Mouse (Mus musculus): ENCODE measurements around the gene Tlx3.
A peak's percentile ranks its signal among the peaks of the same experiment; 100 is the strongest.

The Tlx3 gene

GRCm38 (mm10) chr11:33197133-33197514 lies 6.3 kb downstream of the Tlx3 start:
- no peak for DNase-seq (ENCODE audit: low read depth)

DNA sequence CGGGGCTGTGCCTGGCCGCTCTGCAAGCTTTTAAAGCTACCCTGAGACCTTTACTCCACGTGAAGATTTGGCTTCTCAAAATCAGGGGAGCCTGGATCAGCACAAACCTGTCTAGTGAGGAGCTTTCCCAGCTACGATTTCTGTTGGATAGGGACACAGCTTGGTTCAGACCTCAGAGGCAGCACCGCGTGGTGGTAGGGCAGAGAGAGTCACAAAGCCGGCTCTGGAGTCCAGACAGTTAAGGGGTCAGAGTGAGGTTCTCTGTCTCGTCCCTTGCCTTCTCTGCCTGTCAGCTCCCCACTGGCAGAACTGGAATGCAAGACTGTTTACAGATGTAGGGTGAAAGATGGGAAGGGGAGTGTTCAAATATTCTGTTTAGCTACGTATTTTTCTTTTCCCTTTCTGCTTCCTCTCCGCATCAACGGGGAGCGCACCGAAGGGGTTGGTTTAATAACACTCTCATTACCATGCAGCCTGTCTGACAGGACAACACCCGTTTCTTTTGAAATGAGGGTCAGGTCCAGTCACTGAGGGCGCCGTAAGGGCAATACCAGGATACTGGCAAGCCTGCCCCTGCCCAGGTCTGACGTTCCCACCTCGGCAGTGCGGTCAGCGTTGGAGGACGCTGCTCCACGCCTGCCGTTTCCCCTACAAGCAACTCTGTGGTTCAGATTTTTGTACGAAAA lies 6.8 kb downstream of the Tlx3 start:
- no peak for DNase-seq (ENCODE audit: low read depth)

DNA sequence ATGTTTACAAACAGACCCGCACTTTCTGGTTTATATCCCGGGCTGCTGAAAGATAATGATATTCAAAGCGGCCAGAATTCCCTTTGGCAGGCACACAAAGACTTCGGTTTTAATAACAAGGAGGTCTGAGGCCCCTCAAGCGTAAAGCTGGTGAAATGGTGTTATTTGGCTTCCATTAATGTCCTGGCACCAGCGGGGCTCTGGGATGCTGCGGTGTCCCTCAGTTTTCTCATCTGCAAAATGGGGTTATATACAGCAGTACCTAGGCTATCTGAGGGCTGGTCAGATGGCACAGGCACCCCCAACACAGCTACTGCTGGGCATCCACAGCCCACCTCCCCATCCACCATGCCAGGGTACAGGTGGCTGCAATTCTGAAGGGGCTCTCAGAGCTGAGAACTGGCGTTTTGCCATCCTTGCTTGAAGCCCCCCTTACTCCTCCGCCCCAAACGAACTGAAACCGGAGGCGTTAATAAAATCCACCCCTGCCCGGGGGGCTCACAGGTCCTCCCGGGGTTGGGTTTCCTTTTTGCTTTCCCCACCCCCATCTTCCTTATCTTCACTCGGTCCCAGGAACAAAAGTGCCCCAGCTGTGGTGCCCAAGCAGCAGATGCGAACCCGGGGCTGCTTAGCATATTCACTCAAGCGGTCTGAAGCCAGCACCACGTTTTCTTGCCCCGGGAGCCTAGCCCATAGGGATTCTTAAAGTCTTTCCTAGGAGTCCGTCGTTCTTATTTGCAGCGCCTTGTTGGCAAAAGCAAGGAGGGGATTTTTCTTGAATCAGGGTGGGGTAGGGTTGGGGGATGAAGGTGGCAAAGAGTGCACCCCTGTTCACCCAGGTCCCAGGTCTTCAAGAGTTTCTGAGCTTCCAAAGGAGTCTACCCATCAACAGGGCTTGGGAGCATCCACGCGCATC lies 7.6 kb downstream of the Tlx3 start:
- no peak for DNase-seq (ENCODE audit: low read depth)

DNA sequence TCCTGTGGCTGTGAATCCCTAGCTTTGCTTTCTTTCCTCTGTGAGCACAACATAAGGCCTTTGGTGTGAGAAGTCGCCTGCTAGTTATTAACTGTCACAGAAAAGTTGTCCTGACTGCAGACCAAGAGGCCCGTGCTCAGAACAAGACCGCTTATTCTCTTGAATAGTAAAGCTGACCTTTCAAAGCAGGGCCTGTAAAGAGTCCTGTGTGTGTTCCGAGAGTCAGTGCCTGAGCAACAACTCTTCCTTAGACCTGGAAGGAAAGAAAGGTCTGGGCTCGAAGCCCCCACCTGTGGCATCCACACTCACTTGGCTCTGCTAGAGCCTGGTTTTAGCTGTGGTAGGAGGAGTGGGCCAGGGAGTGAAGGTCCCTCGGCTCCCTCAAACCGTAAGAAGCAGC lies 8.3 kb downstream of the Tlx3 start:
- no peak for DNase-seq (ENCODE audit: low read depth)

DNA sequence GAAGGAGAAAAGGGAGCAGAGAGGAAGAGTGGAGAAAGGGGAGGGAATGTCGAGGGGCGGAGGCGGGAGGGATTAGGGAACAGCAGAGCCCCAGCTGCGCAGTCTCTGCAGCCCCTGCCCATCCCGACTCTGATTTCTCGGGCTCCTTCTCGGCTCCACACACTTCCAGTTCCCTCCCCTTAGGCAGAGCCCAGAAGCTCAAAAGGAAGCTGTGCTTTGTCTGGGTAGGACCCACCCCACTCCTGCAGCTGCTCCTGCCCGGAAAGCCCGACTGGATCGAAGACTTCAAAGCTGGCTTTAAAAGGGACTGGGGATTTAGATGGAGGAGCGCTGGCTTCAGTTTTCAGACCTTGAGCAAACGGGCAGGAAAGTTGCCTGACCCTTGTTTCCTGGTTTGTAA lies 9.7 kb downstream of the Tlx3 start:
- no peak for DNase-seq (ENCODE audit: low read depth)

GRCm38 (mm10) chr11:33181804-33182203 lies 21.6 kb downstream of the Tlx3 start:
- no peak for DNase-seq (ENCODE audit: low read depth)

DNA sequence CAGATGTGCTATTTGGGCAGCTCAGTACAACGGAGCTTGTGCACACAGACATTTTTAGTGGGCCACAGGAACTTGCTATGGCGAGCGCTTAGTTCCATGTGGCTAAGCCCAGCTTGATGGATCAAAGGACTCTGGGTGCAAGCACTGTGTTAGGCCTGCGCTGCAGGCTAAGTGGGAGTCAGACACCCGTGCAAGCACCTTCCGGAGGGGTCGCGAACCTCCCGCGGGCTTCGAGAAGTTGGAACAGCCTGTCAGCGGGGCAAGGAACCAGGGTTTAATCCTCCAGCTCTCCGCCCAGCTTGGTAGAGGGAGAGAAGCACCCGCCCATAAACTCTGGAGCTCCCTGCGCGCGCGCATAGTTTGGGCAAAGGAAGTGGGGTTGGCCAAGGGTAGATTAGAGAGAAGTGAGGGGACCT lies 22.7 kb downstream of the Tlx3 start:
- DNase-seq (ENCODE audit: low read depth): no peak

GRCm38 (mm10) chr11:33179802-33180201 lies 23.6 kb downstream of the Tlx3 start:
- no peak for DNase-seq (ENCODE audit: low read depth)

DNA sequence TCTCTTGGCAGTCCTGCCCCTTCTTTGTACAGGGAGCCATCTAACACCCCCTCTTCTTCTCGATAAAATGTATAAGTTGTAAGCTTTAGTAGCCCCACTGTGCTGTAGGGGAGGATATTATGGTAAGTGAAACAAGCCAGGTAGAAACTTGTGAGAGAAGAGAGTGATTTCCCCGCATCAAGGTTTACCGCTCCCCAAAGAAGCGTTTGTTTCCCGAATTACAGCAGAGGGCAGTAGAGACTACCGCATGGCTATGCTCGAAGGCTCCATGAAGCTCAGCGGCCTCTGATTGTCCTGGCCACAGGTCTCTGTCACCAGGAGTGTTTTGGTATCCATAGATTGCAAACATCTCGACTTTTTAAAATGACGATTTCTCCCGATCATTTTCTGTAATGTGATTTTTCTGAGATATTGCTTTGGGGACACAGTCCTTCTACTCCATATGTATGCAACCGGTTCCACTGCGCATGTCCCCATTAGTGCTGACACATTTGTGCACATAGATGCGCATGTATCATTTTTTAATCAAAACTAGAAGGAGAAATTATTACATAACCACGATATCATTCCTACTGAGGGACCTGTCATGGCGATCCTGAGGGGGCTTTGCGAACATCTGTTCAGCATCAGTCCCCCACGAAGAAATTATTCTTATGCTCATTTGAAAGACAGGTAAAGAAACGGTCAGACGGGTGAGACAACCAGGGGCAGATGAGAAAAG lies 26.7 kb downstream of the Tlx3 start:
- DNase-seq (ENCODE audit: low read depth): no peak

DNA sequence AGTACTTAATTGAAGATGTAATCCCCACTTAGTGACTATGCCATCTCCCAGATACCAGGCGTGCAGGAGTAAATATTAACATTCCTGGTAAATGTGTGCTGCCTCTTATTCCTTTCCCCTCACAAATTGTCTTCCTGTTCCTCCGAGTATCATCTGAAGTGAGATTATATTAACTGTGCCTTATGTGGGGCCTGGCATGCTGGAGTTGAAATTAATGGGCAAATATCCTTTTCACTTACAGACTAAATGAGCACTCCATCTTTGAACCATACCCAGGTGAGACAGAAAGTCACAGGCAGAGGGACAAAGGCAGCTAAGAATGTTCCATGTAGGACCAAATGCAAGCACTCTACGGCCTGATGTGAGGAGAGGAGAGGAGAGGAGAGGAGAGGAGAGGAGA lies 27.6 kb downstream of the Tlx3 start:
- DNase-seq (ENCODE audit: low read depth): no peak

DNA sequence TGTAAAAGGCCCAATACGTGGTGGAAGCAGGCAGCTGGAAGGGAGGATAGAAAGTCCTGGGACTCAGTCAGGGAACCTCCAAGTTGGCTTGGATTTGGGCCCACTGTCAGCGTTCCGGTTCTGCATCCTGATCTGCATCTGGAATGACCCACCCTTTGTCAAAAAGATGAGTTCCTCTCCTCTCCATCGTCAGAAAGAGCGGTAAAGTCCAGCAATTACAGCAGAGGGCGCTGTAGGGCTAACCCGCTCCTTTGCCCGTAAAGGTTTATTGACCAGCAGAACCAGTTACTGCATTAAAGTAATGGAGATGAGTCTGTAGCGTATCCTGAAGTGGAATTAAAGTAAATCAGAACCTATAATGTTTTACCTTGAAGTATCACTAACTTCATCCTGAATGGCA lies 32.9 kb downstream of the Tlx3 start:
- DNase-seq (ENCODE audit: low read depth): no peak

DNA sequence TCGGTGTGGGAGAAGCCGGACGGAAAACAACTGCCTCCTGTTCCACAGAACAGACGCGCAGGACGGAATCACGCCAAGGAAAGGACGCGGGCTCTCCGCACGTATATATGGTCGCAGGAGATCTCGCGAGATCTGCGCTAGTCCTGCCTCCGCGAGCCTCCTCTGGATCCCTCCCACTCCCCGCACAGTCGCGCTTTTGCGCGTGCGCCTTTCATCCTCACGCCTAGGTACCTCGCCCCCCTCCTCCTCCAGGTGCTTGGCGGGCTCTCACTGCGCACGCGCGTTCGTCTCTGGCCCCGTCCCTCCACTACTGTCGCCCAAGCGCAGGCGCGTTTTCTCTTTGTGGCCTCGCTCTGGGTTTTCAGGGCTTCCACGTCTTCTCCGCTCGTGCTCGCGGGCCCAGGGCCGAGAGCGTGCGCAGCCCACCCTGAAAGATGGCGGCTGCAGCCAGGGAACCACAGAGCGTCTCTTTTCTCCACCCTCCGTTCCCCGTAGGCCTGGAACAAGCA lies 40.3 kb downstream of the Tlx3 start, which contains the start of gene Npm1:
Gene Npm1, minus strand, starts transcription at position 209 of the 509 bp plus-strand sequence.
- DNase-seq (ENCODE audit: low read depth): peak; percentile 99

- DNase-seq (ENCODE audit: low read depth): no peak
Observed at GRCm38 (mm10) chr11:33162211-33162997, 41.0 kb downstream of the Tlx3 start.

- DNase-seq (ENCODE audit: low read depth): no peak
Observed at GRCm38 (mm10) chr11:33159741-33160140, 43.6 kb downstream of the Tlx3 start.

- DNase-seq (ENCODE audit: low read depth): no peak
Observed at GRCm38 (mm10) chr11:33157453-33158196, 45.8 kb downstream of the Tlx3 start.

DNA sequence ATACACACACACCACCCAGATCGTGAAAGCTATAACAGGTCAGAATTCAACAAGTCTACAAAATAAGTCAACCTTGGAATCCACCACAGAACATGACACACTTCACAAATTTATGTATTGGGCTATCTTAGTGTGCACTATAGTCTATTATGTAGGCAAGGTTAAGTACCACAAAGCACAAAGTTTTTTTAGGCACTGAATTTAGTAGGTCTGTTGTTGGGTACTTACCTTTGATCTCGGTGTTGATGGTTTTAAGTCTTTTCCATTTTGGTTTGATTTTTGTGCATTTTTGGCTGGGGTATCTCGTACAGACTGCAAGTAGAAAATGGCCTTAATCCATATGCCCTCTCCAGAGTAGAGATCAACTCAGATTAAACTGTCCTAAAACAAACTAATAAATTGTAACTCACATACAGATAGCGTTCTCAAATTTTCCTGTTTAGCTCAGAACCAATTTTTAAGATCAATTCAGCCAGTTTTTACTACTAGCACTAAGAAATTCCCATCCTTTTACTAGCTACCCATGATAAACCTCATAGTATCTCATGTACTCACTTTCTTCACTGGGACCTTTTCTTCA lies 46.9 kb downstream of the Tlx3 start:
- DNase-seq (ENCODE audit: low read depth): no peak

DNA sequence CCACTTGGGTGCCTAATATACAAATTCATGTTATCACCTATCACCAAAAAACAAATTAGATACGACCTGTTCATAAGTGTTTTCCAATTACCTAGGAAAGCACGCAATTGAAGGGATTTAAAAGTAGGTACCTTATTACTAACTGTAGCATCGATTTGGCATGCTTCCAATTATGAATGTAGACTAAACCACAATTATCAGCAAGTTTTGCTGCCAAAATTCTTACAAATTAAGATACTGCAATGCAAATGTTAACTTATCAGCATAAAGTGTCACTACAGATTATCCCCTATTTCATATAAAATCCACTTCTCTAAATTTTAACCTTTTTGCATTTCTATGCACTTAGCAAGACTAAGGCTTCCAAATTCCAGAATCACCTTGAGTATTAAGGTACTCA lies 48.9 kb downstream of the Tlx3 start:
- DNase-seq (ENCODE audit: low read depth): no peak

GRCm38 (mm10) chr11:33152997-33153396 lies 50.4 kb downstream of the Tlx3 start:
- no peak for DNase-seq (ENCODE audit: low read depth)

DNA sequence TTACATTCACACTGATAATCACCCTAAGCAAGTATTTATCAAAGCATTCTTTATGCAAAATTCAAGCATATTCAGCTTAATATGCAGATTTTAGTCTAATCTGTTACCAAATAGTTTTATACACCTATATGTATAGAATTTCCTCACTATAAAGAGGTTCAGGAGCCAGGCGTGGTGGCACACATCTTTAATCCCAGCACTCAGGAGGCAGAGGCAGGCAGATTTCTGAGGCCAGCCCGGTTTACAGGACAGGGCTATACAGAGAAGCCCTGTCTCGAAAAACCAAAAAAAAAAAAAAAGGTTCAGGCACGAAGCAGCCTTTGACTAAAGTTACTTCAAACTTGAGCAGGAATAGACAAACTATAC lies 51.6 kb downstream of the Tlx3 start:
- no peak for DNase-seq (ENCODE audit: low read depth)

DNA sequence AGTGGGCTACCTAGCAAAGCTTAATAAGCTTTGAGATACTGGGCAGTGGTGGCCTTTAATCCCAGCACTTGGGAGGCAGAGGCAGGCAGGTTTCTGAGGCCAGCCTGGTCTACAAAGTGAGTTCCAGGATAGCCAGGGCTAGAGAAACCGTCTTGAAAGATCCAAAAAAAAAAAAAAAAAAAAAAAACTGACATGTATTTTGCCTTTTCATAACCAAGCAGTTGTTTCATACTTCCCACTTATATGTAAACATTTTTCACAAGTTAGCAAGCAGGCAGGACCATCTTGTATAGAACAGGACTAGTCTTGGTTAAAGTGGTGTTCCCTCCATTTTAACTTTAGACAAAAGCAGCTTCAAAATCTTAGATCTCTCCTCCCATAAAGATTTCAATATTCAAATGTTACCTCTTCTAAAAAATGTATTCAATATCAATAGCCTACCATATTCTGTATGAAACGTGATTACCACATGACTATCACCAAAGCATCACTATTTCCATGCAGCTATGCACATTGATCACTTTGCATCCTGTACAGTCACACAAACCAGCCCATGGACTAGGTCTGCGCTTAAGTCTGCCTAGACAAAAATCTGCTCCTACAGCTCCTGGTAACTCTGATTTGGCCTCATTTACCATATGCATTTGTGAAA lies 52.1 kb downstream of the Tlx3 start:
- DNase-seq (ENCODE audit: low read depth): no peak

Data from c-Kit-positive CD71-negative TER-119-negative erythroid progenitor cells, embryonic 14.5 days (primary cell).